In genomic region chr4:126281706-126282105, GRCm38 (mm10) we compare ENCODE assay signal across 24 mouse cellular contexts. TPM values are rescaled to one million over a fixed set of nuclear protein-coding genes. Genes with fewer than 3 reads are reported as not detected.
A peak's percentile ranks its signal among the peaks of the same experiment; 100 is the strongest.
DNase-seq lines count a peak whose midpoint lies in the region; ATAC-seq and TF ChIP-seq lines count a peak whose summit lies in the region.
"Had no signal": no experiment of that assay in that cellular context is flagged by ENCODE, and none has a peak within 500 bp of the region (broad histone marks: within the 10 kb centered on the region; RNA-seq: fewer than 3 reads in every experiment).

No protein-coding gene starts in this region.

- H3K27ac ChIP-seq in forebrain, embryonic 10.5 days: peak overlapping the region; percentile 51
- no peak overlapping the region for H3K27ac ChIP-seq in forebrain, embryonic 11.5 days (ENCODE audit: low read depth, low read length)
- peak overlapping the region; percentile 51 for H3K27ac ChIP-seq in embryonic facial prominence, embryonic 12.5 days
- peak overlapping the region; percentile 36; the same call in 1 of the 2 replicates for H3K27ac ChIP-seq in limb, embryonic 10.5 days
- H3K27ac ChIP-seq: forebrain, embryonic 12.5 days; heart, adult 2 months; heart, embryonic 13.5 days; hindbrain, embryonic 13.5 days had no signal

- no peak for TF ChIP-seq CTCF in E14TG2a.4 (conservative IDR thresholded peaks at IDR 0.05; ENCODE audit: low read length)

- H3K27me3 ChIP-seq in forebrain, embryonic 10.5 days (ENCODE audit: poor library complexity, severe bottlenecking): peaks cover 53% of the 10 kb centered on the region
- H3K27me3 ChIP-seq in forebrain, embryonic 11.5 days (ENCODE audit: control insufficient read depth, insufficient read depth, low read length): peaks cover 12% of the 10 kb centered on the region
- peaks cover 67% of the 10 kb centered on the region for H3K27me3 ChIP-seq in E14TG2a.4 (ENCODE audit: insufficient read depth, low read length)
- H3K27me3 ChIP-seq in embryonic facial prominence, embryonic 12.5 days: peaks cover 22% of the 10 kb centered on the region
- peaks cover 36% of the 10 kb centered on the region for H3K27me3 ChIP-seq in limb, embryonic 10.5 days (ENCODE audit: low read depth, poor library complexity, severe bottlenecking)

- no peak overlapping the region for H3K4me3 ChIP-seq in forebrain, embryonic 10.5 days
- no peak overlapping the region for H3K4me3 ChIP-seq in forebrain, embryonic 11.5 days (ENCODE audit: low read depth, low read length)
- peak overlapping the region; percentile 35 for H3K4me3 ChIP-seq in E14TG2a.4 (replicated peaks; ENCODE audit: low read length)
- no peak overlapping the region for H3K4me3 ChIP-seq in embryonic facial prominence, embryonic 12.5 days
- no peak overlapping the region for H3K4me3 ChIP-seq in limb, embryonic 10.5 days
- H3K4me3 ChIP-seq: erythroblast, embryonic 14.5 days; forebrain, embryonic 12.5 days; heart, adult 2 months; heart, embryonic 13.5 days; hindbrain, embryonic 13.5 days had no signal

- no peak overlapping the region for H3K9ac ChIP-seq in forebrain, embryonic 11.5 days (ENCODE audit: low read length)
- no peak overlapping the region for H3K9ac ChIP-seq in embryonic facial prominence, embryonic 12.5 days
- H3K9ac ChIP-seq: forebrain, embryonic 12.5 days; heart, embryonic 13.5 days had no signal

- H3K4me1 ChIP-seq in forebrain, embryonic 10.5 days: peaks cover 45% of the 10 kb centered on the region
- 0 out of 2 replicates have a peak, but pooled peaks cover 3% of the 10 kb centered on the region for H3K4me1 ChIP-seq in forebrain, embryonic 11.5 days (replicated peaks; ENCODE audit: control insufficient read depth, insufficient read depth, low read length)
- peaks cover 65% of the 10 kb centered on the region for H3K4me1 ChIP-seq in E14TG2a.4 (replicated peaks; ENCODE audit: low read depth, low read length)
- peaks cover 33% of the 10 kb centered on the region for H3K4me1 ChIP-seq in embryonic facial prominence, embryonic 12.5 days
- H3K4me1 ChIP-seq in limb, embryonic 10.5 days: peaks cover 51% of the 10 kb centered on the region

- no peak overlapping the region for H3K4me2 ChIP-seq in forebrain, embryonic 11.5 days (ENCODE audit: low read depth, low read length, severe bottlenecking)
- H3K4me2 ChIP-seq in embryonic facial prominence, embryonic 12.5 days (replicated peaks): no peak overlapping the region
- H3K4me2 ChIP-seq: forebrain, embryonic 12.5 days; heart, embryonic 13.5 days; hindbrain, embryonic 13.5 days had no signal

- ATAC-seq in forebrain, embryonic 11.5 days (replicated peaks; ENCODE audit: low FRiP score): no peak
- ATAC-seq in embryonic facial prominence, embryonic 12.5 days (ENCODE audit: insufficient number of reproducible peaks, insufficient read depth, low FRiP score, low TSS enrichment): no peak
- ATAC-seq: activated CD4-positive, CD25-positive, alpha-beta regulatory T cell, adult 4 months; CD4-positive, CD25-positive, alpha-beta regulatory T cell, adult 4 months; forebrain, embryonic 16.5 days; intestine, embryonic 16.5 days had no signal

- H3K36me3 ChIP-seq in forebrain, embryonic 10.5 days (replicated peaks): no peaks in the 10 kb centered on the region
- H3K36me3 ChIP-seq in forebrain, embryonic 11.5 days (ENCODE audit: control insufficient read depth, insufficient read depth, low read length): no peaks in the 10 kb centered on the region
- H3K36me3 ChIP-seq in E14TG2a.4 (ENCODE audit: insufficient read depth, low read length): no peaks in the 10 kb centered on the region
- no peaks in the 10 kb centered on the region for H3K36me3 ChIP-seq in embryonic facial prominence, embryonic 12.5 days
- H3K36me3 ChIP-seq in limb, embryonic 10.5 days: no peaks in the 10 kb centered on the region
- H3K36me3 ChIP-seq: forebrain, embryonic 12.5 days; heart, embryonic 13.5 days; hindbrain, embryonic 13.5 days had no signal

- DNase-seq in forebrain, embryonic 10.5 days (ENCODE audit: extremely low spot score, low spot score): no peak
- DNase-seq in forebrain, embryonic 11.5 days (ENCODE audit: low spot score): no peak
- DNase-seq in limb, embryonic 10.5 days (ENCODE audit: low spot score): no peak
- DNase-seq in right cerebral cortex, postnatal 4 days: no peak
- DNase-seq in frontal cortex, postnatal 25 days (ENCODE audit: low spot score in 2 of 2): no peak
- no peak for DNase-seq in lung, postnatal 36 days
- DNase-seq: adrenal gland, postnatal 14 days; B cell, adult 2 months; cerebellum, adult 18-20 months; cerebellum, adult 9-11 months; cerebellum, postnatal 36 days; gastrocnemius, postnatal 14 days; heart, adult 2 months; heart, postnatal 36 days had no signal

- 68% methylated on average over 9 of the region's 9 CpGs for WGBS in forebrain, embryonic 10.5 days
- WGBS in forebrain, embryonic 11.5 days: 70% methylated on average over 9 of the region's 9 CpGs
- 20% methylated on average over 9 of the region's 9 CpGs for WGBS in embryonic facial prominence, embryonic 12.5 days
- WGBS in limb, embryonic 10.5 days: 71% methylated on average over 9 of the region's 9 CpGs

- peaks cover 6% of the 10 kb centered on the region; the same call in 1 of the 2 replicates for H3K9me3 ChIP-seq in forebrain, embryonic 10.5 days
- no peaks in the 10 kb centered on the region for H3K9me3 ChIP-seq in forebrain, embryonic 11.5 days (ENCODE audit: control insufficient read depth, low read length)
- no peaks in the 10 kb centered on the region for H3K9me3 ChIP-seq in E14TG2a.4 (ENCODE audit: low read length)
- no peaks in the 10 kb centered on the region for H3K9me3 ChIP-seq in embryonic facial prominence, embryonic 12.5 days
- no peaks in the 10 kb centered on the region for H3K9me3 ChIP-seq in limb, embryonic 10.5 days (replicated peaks)
- H3K9me3 ChIP-seq: hindbrain, embryonic 13.5 days had no signal

RNA-seq across cellular contexts. Expression of gene Col8a2, which starts 4.9 kb away (rescaled TPM):
- 5.9 and 6.8 TPM in 2 replicates for polyA plus RNA-seq in forebrain, embryonic 10.5 days (2016; fragmentation: Nextera tagmentation; extraction: Ambion mirVana)
- polyA plus RNA-seq in forebrain, embryonic 11.5 days (2014; fragmentation: Nextera tagmentation; extraction: Ambion mirVana): 18.0 and 20.4 TPM in 2 replicates
- 47.6 and 49.8 TPM in 2 replicates for polyA plus RNA-seq in embryonic facial prominence, embryonic 12.5 days (2016; fragmentation: Nextera tagmentation; extraction: Ambion mirVana)
- 0.65 and 1.4 TPM in 2 replicates for polyA plus RNA-seq in limb, embryonic 10.5 days (2016; fragmentation: Nextera tagmentation; extraction: Ambion mirVana)
- polyA plus RNA-seq: activated CD4-positive, CD25-positive, alpha-beta regulatory T cell, adult 4 months; CD4-positive, CD25-positive, alpha-beta regulatory T cell, adult 4 months; erythroblast, embryonic 14.5 days had no signal

RNA-seq across cellular contexts. Expression of gene Trappc3, which starts 19.6 kb away (rescaled TPM):
- polyA plus RNA-seq in forebrain, embryonic 10.5 days (2016; fragmentation: Nextera tagmentation; extraction: Ambion mirVana): 84.8 and 86.8 TPM in 2 replicates
- 23.3 and 25.7 TPM in 2 replicates for polyA plus RNA-seq in forebrain, embryonic 11.5 days (2014; fragmentation: Nextera tagmentation; extraction: Ambion mirVana)
- polyA plus RNA-seq in embryonic facial prominence, embryonic 12.5 days (2016; fragmentation: Nextera tagmentation; extraction: Ambion mirVana): 113 and 115 TPM in 2 replicates
- polyA plus RNA-seq in limb, embryonic 10.5 days (2016; fragmentation: Nextera tagmentation; extraction: Ambion mirVana): 83.1 and 95.3 TPM in 2 replicates

RNA-seq across cellular contexts. Expression of gene Map7d1, which starts 25.6 kb away (rescaled TPM):
- polyA plus RNA-seq in forebrain, embryonic 10.5 days (2016; fragmentation: Nextera tagmentation; extraction: Ambion mirVana): 45.6 and 47.1 TPM in 2 replicates
- 80.6 and 83.5 TPM in 2 replicates for polyA plus RNA-seq in forebrain, embryonic 11.5 days (2014; fragmentation: Nextera tagmentation; extraction: Ambion mirVana)
- polyA plus RNA-seq in embryonic facial prominence, embryonic 12.5 days (2016; fragmentation: Nextera tagmentation; extraction: Ambion mirVana): 95.8 and 102 TPM in 2 replicates
- 56.2 and 63.2 TPM in 2 replicates for polyA plus RNA-seq in limb, embryonic 10.5 days (2016; fragmentation: Nextera tagmentation; extraction: Ambion mirVana)

RNA-seq across cellular contexts. Expression of gene Adprhl2, which starts 39.8 kb away (rescaled TPM):
- 91.6 TPM in 2 replicates for polyA plus RNA-seq in forebrain, embryonic 10.5 days (2016; fragmentation: Nextera tagmentation; extraction: Ambion mirVana)
- polyA plus RNA-seq in forebrain, embryonic 11.5 days (2014; fragmentation: Nextera tagmentation; extraction: Ambion mirVana): 66.5 and 70.7 TPM in 2 replicates
- polyA plus RNA-seq in embryonic facial prominence, embryonic 12.5 days (2016; fragmentation: Nextera tagmentation; extraction: Ambion mirVana): 91.0 and 95.2 TPM in 2 replicates
- 95.1 and 97.5 TPM in 2 replicates for polyA plus RNA-seq in limb, embryonic 10.5 days (2016; fragmentation: Nextera tagmentation; extraction: Ambion mirVana)

RNA-seq across cellular contexts. Expression of gene Tekt2, which starts 43.8 kb away (rescaled TPM):
- polyA plus RNA-seq in forebrain, embryonic 10.5 days (2016; fragmentation: Nextera tagmentation; extraction: Ambion mirVana): 2.3 TPM in 2 replicates
- 4.9 and 6.1 TPM in 2 replicates for polyA plus RNA-seq in forebrain, embryonic 11.5 days (2014; fragmentation: Nextera tagmentation; extraction: Ambion mirVana)
- polyA plus RNA-seq in embryonic facial prominence, embryonic 12.5 days (2016; fragmentation: Nextera tagmentation; extraction: Ambion mirVana): 17.0 and 17.8 TPM in 2 replicates
- polyA plus RNA-seq in limb, embryonic 10.5 days (2016; fragmentation: Nextera tagmentation; extraction: Ambion mirVana): 0.35 and 0.98 TPM in 2 replicates
- polyA plus RNA-seq: CD4-positive, CD25-positive, alpha-beta regulatory T cell, adult 4 months; erythroblast, embryonic 14.5 days had no signal
